Mouse (Mus musculus): ENCODE measurements around the gene Pheta2.
"Not testable (repeated sequence)": the region's sequence is repeated elsewhere in the genome, so short reads cannot be mapped to it uniquely, and the experiment has no call there.

Pheta2 gene

GRCm38 (mm10) chr15:82343368-82344287 lies 4.9 kb downstream of the Pheta2 start:
- DNase-seq = no peak

- DNase-seq = no peak
Observed at GRCm38 (mm10) chr15:82344971-82345370, 6.2 kb downstream of the Pheta2 start.

- peak; percentile 95 to 97 for DNase-seq
Observed at GRCm38 (mm10) chr15:82345820-82346470, 7.2 kb downstream of the Pheta2 start.

- DNase-seq = no peak
Observed at GRCm38 (mm10) chr15:82346580-82347302, 8.0 kb downstream of the Pheta2 start.

GRCm38 (mm10) chr15:82347303-82347676 lies 8.5 kb downstream of the Pheta2 start:
- no peak for DNase-seq

GRCm38 (mm10) chr15:82347852-82348251 lies 9.1 kb downstream of the Pheta2 start:
- no peak for DNase-seq

GRCm38 (mm10) chr15:82348258-82348998 lies 9.7 kb downstream of the Pheta2 start:
- no peak for DNase-seq

GRCm38 (mm10) chr15:82348999-82349341 lies 10.2 kb downstream of the Pheta2 start:
- no peak for DNase-seq

- DNase-seq = no peak
Observed at GRCm38 (mm10) chr15:82350349-82350748, 11.6 kb downstream of the Pheta2 start.

GRCm38 (mm10) chr15:82351480-82351879 lies 12.7 kb downstream of the Pheta2 start:
- DNase-seq = no peak

GRCm38 (mm10) chr15:82353078-82353744 lies 14.5 kb downstream of the Pheta2 start:
- no peak for DNase-seq

- DNase-seq = no peak
Observed at GRCm38 (mm10) chr15:82353745-82354113, 15.0 kb downstream of the Pheta2 start.

GRCm38 (mm10) chr15:82354126-82354945 lies 15.6 kb downstream of the Pheta2 start, which contains the start of gene Ndufa6:
TSS of gene Ndufa6 (minus strand) at chr15:82354322.
- DNase-seq = peak; percentile 94 to 95

GRCm38 (mm10) chr15:82358431-82359260 lies 19.9 kb downstream of the Pheta2 start:
- no peak for DNase-seq

GRCm38 (mm10) chr15:82361459-82362018 lies 22.8 kb downstream of the Pheta2 start:
- DNase-seq = no peak

GRCm38 (mm10) chr15:82362234-82362633 lies 23.5 kb downstream of the Pheta2 start:
- no peak for DNase-seq

- DNase-seq = not testable (repeated sequence)
Observed at GRCm38 (mm10) chr15:82363801-82364200, 25.1 kb downstream of the Pheta2 start.

- not testable (repeated sequence) for DNase-seq
Observed at GRCm38 (mm10) chr15:82364561-82364960, 25.8 kb downstream of the Pheta2 start.

- no peak for DNase-seq
Observed at GRCm38 (mm10) chr15:82368146-82368545, 29.4 kb downstream of the Pheta2 start.

- DNase-seq = no peak
Observed at GRCm38 (mm10) chr15:82368851-82369250, 30.1 kb downstream of the Pheta2 start.

Measured in spleen, adult 18-20 months (tissue).